ENCODE assay signal across 13 mouse cellular contexts in the genomic region with DNA sequence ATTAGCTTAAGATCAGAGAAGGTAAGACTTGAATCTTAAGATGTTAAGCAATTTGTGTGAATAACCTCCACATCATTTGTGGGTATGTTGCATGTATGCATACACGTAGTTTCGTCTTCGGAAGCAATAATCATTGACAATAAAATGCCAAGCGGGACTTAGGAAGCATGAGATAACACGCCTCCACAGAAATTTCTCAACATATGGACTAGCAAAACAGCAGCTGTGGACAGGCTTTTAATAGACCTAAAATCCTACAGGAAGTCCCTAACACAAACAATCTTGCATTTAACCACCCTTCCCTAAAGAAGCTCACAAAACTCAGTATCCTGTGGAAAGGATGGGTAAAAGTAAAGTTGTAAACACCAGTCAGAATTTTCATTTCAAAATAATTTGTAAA.
"Had no signal": no experiment of that assay in that cellular context is flagged by ENCODE, and none has a peak within 500 bp of the region (broad histone marks: within the 10 kb centered on the region; RNA-seq: fewer than 3 reads in every experiment).

No protein-coding gene starts in this region.

- DNase-seq: kidney, adult 18-20 months; kidney, adult 9 months; kidney, postnatal 14 days; kidney, postnatal 4 days; liver, embryonic 13.5 days; lung, adult 2 months; lung, postnatal 14 days; lung, postnatal 4 days; midbrain, embryonic 14.5 days; thymus, adult 2 months; thymus, postnatal 25 days had no signal

- ATAC-seq: inflammation-experienced regulatory T-cells, adult 6 months; intestine, embryonic 16.5 days had no signal
